Mouse (Mus musculus): Measurements from ENCODE around the gene Qtrt1.

DNA sequence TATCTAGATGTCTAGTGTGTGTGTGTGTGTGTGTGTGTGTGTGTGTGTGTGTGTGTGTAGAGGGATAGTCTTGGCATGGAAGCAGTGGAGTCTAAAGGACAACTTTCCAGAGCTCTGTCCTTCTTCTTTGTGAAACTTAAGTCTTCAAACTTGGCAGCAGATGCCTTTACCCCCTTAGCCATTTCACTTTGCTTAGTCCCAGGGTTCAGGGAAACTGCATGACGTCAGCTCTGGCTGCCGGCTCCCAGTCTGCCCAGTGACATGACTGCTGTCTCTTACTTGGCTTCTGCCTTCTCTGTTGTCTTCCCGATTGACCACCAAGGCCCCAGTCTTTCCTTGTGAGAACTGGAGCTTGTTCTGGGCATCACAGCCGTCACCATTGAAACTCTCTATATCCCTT lies 42.9 kb downstream of the Qtrt1 start:
- TF ChIP-seq EP300 (optimal IDR thresholded peaks at IDR 0.05) (no peak), CTCF (IDR thresholded peaks at IDR 0.05; ENCODE audit: low read depth) (no peak)

Data from stomach, postnatal 0 days (tissue).